Mouse (Mus musculus): Measurements from ENCODE around the gene Klhl29.

GRCm38 (mm10) chr12:5303100-5303499 is 72.4 kb downstream of the Klhl29 start:
- TF ChIP-seq POLR2A (IDR thresholded peaks at IDR 0.05; ENCODE audit: control insufficient read depth, low read depth, low read length) (no peak), CTCF (IDR thresholded peaks at IDR 0.05; ENCODE audit: control insufficient read depth, insufficient read depth, insufficient replicate concordance, low read depth, low read length) (no peak)

All from testis, adult 2 months (tissue).